Mouse (Mus musculus) layer of hippocampus, adult 9-11 months (tissue): Measurements from ENCODE around the gene Spag7.

Experiments used
- DNase-seq: peaks from one replicate; pipeline ENCODE4 v3.0.0; 2022

The Spag7 gene

GRCm38 (mm10) chr11:70655571-70656455, 13.4 kb downstream of the Spag7 start:
- no peak for DNase-seq

DNA sequence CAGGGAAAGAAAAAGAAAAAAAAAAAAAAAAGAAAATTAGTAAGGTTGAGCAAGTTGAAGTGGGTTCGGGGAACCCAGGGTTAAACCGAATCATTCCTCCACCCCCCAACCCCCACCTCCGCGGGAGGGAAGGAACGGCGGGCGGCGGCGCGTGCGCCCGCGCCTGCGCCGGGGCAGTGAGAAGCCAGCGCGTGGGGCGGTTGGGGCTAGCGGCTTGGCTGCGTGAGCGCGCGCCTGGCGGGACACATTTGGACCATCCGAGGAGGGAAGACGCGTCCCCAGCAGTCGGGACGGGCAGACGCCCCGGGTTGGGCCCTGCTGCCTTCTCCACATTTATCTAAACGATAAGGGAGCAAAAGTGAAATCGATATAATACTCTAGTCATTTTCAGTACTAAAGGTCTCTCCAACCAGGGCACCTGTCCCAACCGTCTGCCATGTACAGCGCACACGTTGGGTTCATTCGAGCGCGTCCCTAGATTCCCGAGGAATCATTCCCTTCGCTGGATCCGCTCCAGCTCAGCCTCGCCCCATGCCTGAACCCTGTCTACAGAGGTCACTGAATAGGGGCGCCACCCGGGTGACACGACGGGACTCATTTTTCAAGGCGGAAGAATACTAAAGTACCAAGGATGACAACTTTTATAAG, 14.2 kb downstream of the Spag7 start:
- DNase-seq, result peak; percentile 68

- DNase-seq, result peak; percentile 77
Measured at GRCm38 (mm10) chr11:70654198-70654922, 14.9 kb downstream of the Spag7 start, which contains the start of gene Pfn1. Gene Pfn1 (minus strand): TSS chr11:70654644.

- DNase-seq, result peak; percentile 44
Measured at GRCm38 (mm10) chr11:70653345-70654197, 15.6 kb downstream of the Spag7 start.

GRCm38 (mm10) chr11:70652884-70653344, 16.3 kb downstream of the Spag7 start:
- DNase-seq, result no peak

DNA sequence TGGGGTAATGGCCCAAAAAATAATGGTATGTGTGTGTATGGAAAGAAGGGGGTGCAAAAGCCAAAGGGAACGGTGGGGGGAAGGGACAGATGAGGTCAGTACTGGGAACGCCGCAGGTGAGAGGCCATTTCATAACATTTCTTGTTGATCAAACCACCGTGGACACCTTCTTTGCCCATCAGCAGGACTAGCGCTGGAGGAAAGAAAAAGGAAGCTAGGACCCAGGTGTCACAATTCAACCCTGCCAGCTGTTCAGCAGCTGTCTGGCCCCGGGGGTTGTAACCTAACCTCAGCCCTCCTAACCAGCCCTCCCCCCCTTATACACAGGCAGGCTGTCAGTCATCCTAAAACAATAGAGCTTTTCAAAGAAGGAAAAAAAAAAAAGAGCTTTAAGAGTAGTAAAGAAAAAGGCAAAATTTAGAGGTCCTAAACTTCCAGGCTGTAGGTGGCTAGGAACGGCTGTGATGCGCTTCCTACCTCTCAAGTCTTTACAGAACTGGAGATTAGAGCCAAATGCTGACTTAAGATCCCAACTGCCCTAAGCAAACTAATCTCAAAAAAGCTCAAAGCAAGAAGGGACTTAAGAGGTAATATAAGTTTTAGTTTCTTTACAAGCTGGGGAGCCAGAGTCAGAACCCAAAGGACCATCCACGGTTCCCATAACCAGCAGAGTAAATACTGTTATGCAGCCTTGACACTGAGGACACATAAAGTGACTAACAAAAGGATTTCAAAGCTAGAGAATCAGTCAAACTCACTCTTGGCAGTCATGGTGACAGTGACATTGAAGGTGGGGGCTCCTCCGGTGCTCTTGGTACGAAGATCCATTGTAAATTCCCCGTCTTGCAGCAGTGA, 17.0 kb downstream of the Spag7 start:
- DNase-seq, result peak; percentile 14

DNA sequence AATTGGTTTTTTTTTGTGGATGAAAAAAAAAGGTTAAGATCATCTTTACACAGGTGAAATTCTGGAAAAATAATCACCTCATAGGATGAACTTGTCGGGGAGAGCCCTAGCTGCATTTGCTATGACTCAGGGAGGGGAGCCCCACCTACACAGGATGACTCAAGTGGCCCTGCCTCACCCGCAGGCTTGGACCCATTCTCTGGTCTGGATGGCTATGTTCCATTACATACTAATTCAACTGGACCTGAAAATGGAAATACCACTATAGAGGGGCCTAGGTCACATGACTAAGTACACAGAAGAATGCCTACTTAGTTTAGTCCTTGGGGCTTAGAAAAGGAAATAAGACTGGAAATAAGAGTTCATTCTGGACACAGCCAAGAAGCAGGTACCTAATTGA, 17.8 kb downstream of the Spag7 start:
- DNase-seq, result peak; percentile 2

DNA sequence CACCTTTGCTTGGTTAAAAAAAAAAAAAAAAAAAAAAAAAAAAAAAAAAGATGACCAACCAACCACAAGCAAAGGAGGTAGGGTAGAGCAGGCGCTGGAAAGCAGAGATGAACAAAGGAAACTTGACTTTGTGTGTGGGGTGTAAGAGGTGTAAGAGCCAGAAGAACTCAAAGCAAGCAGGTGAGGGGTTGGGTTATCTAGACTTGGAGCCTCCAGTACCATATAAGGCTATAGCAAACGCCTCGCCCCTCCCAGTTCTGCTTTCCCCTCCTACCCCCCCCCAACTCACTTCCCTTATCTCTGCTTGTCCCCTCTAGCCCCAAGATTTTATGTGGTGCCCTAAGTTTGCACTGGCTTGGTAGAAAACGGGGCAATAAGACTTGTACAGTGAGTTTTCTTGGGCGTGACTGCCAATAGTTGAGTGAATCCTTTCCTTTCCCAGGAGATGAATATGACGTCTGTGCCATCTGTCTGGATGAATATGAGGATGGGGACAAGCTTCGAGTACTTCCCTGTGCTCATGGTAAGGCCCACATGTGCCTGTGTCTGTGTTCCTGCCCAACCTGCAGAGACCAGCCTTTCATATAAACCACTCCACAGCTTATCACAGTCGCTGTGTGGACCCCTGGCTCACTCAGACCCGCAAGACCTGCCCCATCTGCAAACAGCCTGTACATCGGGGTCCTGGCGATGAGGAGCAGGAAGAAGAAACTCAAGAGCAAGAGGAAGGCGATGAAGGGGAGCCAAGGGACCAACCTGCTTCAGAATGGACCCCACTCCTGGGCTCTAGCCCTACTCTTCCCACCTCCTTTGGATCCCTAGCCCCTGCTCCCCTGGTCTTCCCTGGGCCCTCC, 18.7 kb downstream of the Spag7 start:
- peak; percentile 16 for DNase-seq

DNA sequence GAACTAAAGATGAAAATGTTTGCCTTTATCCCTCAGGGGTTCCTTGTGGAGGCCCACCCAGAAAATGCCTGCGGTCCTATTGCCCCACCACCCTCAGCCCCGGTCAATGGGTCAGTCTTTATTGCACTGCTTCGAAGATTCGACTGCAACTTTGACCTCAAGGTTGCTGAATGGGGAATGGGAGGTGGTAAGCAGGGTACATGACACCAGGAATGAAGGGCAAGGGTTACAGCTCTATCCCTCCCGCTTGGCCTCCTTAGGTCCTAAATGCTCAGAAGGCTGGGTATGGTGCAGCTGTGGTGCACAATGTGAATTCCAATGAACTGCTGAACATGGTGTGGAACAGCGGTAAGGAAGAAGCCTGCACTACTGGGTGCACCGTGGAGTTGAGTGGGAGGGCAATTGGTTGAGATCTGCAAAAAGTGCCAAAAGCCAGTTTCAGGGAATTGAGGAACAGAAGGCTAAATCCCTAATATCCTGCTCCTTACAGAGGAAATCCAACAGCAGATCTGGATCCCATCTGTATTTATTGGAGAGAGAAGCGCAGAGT, 20.0 kb downstream of the Spag7 start:
- no peak for DNase-seq

- DNase-seq, result no peak
Measured at GRCm38 (mm10) chr11:70648512-70648911, 20.7 kb downstream of the Spag7 start.

GRCm38 (mm10) chr11:70647716-70648420, 21.3 kb downstream of the Spag7 start:
- no peak for DNase-seq

GRCm38 (mm10) chr11:70646691-70647650, 22.2 kb downstream of the Spag7 start, which contains the start of the genes Rnf167 and Slc25a11:
Gene Rnf167 (plus strand): TSS chr11:70647235.
Gene Slc25a11 (minus strand): TSS chr11:70647479.
- peak; percentile 97 for DNase-seq

DNA sequence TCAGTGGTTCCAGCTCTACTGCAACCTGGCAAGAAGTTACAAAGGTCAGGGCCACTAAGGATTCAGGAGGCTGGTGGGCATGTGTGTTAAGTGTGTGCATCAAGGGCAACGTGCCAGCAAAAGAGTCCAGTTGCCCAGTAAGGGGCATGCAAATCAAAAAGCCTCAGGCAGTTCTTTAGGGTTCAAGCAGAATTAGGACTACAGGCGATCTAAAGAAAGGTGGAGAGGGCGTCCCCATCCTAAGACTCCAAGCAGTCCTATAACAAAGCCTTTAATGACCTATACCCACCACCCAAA, 23.0 kb downstream of the Spag7 start:
- no peak for DNase-seq

DNA sequence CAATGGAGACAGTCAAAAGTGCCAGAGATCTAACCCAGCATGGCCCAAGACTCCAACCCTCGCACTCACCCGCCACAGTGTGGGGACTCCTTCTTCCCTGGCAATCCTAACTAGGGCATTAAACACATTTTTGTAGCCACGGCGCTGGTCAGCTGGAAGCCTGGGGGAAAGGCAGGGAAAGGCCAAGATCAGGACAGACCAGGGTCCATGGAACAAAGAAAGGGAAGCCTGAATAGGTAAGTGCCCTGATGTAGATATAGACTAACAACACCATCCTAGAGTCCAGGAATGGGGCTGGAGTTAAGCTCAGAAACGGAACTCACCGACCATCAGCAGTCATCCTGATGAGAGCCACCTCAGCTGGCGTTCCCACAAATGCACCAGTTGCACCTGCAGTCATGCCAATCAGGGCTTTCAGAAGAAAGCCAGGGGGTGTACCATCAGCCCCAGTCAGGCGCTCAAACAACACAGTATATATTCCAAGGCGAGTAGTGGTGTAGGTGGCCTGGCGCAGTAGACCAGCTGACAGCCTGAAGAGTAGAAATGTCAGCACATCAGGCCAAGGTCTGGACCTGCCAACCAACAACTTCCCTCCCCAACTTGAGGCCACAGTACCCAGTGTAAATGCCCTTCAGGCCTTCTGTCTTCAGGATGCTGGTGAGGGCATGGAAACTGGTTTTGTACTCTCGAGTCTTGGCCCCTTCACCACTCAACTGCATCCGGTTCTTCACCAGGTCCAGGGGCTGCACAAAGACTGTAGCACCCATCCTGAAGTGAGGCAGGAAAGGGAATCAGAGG, 23.6 kb downstream of the Spag7 start:
- no peak for DNase-seq

- no peak for DNase-seq
Measured at GRCm38 (mm10) chr11:70644564-70645103, 24.6 kb downstream of the Spag7 start.

- no peak for DNase-seq
Measured at GRCm38 (mm10) chr11:70643051-70643450, 26.2 kb downstream of the Spag7 start.

DNA sequence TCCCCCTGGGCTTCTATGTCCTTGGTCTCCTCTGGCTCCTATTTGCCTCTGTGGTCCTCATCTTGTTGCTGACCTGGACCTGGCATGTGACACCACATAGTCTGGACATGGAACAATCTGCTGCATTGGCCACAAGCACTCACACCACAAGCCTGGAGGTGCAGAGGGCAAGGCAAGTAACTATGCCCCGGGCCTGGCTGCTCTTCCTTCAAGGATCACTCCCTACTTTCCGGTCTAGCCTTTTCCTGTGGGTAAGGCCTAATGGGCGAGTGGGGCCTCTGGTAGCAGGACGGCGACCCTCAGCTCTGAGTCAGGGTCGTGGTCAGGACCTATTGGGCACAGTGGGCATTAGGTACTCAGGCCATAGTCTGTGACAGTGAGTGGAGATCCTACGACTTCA, 28.0 kb downstream of the Spag7 start:
- no peak for DNase-seq
